Mouse (Mus musculus): ENCODE measurements at regions not wholly inside any gene's neighbourhood (a gene's known extent, or its start where the extent isn't known, plus 50 kb on each side); places are given as distances from the start of the nearest gene placed in this dataset.

- TF ChIP-seq MAFK (IDR thresholded peaks at IDR 0.05; ENCODE audit: borderline replicate concordance, low read depth, low read length): no peak
- TF ChIP-seq ZKSCAN1 (IDR thresholded peaks at IDR 0.05; ENCODE audit: low read depth, low read length): no peak
- TF ChIP-seq ZMIZ1 (IDR thresholded peaks at IDR 0.05; ENCODE audit: low read depth, low read length): no peak
- TF ChIP-seq MYB (IDR thresholded peaks at IDR 0.05; ENCODE audit: low read depth, low read length): no peak
- no peaks in the 10 kb centered on the region for H3K4me1 ChIP-seq (ENCODE audit: control insufficient read depth in 1 of 2, insufficient read depth in 2 of 2, low read length in 2 of 2)
- no peaks in the 10 kb centered on the region; a peak in 1 of 4 replicates for H3K36me3 ChIP-seq (ENCODE audit: control insufficient read depth in 1 of 2, insufficient read depth in 2 of 2, low read length in 2 of 2)
- no peak overlapping the region for H3K4me3 ChIP-seq (ENCODE audit: control insufficient read depth in 1 of 2, insufficient read depth in 1 of 2, low read depth in 2 of 2, low read length in 2 of 2)
- no peak for DNase-seq (ENCODE audit: low read depth, low spot score)
- no peak overlapping the region for H3K9ac ChIP-seq (ENCODE audit: control insufficient read depth, low read depth, low read length, poor library complexity, severe bottlenecking)
- H3K9me3 ChIP-seq (replicated peaks; ENCODE audit: insufficient read depth, low read length): no peaks in the 10 kb centered on the region
- no peak overlapping the region for H3K27ac ChIP-seq (ENCODE audit: control insufficient read depth, low read depth, low read length)
- H3K27me3 ChIP-seq (ENCODE audit: control insufficient read depth in 1 of 2, insufficient read depth in 2 of 2, low read length in 2 of 2): no peaks in the 10 kb centered on the region
- no peaks in the 10 kb centered on the region for H3K79me2 ChIP-seq (ENCODE audit: control insufficient read depth, insufficient read depth, low read length, poor library complexity)
Observed at GRCm38 (mm10) chr15:52899403-52899802, 985.3 kb upstream of the Gm7489 start.

GRCm38 (mm10) chr15:52899822-52900221, 984.9 kb upstream of the Gm7489 start:
- Histone ChIP-seq H3K79me2 (ENCODE audit: control insufficient read depth, insufficient read depth, low read length, poor library complexity) (no peaks in the 10 kb centered on the region), H3K4me1 (ENCODE audit: control insufficient read depth in 1 of 2, insufficient read depth in 2 of 2, low read length in 2 of 2) (no peaks in the 10 kb centered on the region), H3K9me3 (replicated peaks; ENCODE audit: insufficient read depth, low read length) (no peaks in the 10 kb centered on the region), H3K27me3 (ENCODE audit: control insufficient read depth in 1 of 2, insufficient read depth in 2 of 2, low read length in 2 of 2) (no peaks in the 10 kb centered on the region), H3K4me3 (ENCODE audit: control insufficient read depth in 1 of 2, insufficient read depth in 1 of 2, low read depth in 2 of 2, low read length in 2 of 2) (no peak overlapping the region), H3K9ac (ENCODE audit: control insufficient read depth, low read depth, low read length, poor library complexity, severe bottlenecking) (no peak overlapping the region), H3K36me3 (ENCODE audit: control insufficient read depth in 1 of 2, insufficient read depth in 2 of 2, low read length in 2 of 2) (no peaks in the 10 kb centered on the region; a peak in 1 of 4 replicates), H3K27ac (ENCODE audit: control insufficient read depth, low read depth, low read length) (no peak overlapping the region)
- TF ChIP-seq MEF2A (IDR thresholded peaks at IDR 0.05; ENCODE audit: extremely low read depth, insufficient replicate concordance, low read depth, low read length, poor library complexity, severe bottlenecking) (no peak), TCF12 (IDR thresholded peaks at IDR 0.05; ENCODE audit: low read depth, low read length) (peak; percentile 22; the same call in 1 of the 2 replicates)
- DNase-seq (ENCODE audit: low read depth, low spot score): no peak

GRCm38 (mm10) chr15:52905231-52905630, 979.5 kb upstream of the Gm7489 start:
- Histone ChIP-seq H3K4me1 (ENCODE audit: control insufficient read depth in 1 of 2, insufficient read depth in 2 of 2, low read length in 2 of 2) (no peaks in the 10 kb centered on the region), H3K9me3 (replicated peaks; ENCODE audit: insufficient read depth, low read length) (no peaks in the 10 kb centered on the region), H3K27me3 (ENCODE audit: control insufficient read depth in 1 of 2, insufficient read depth in 2 of 2, low read length in 2 of 2) (no peaks in the 10 kb centered on the region), H3K36me3 (ENCODE audit: control insufficient read depth in 1 of 2, insufficient read depth in 2 of 2, low read length in 2 of 2) (no peaks in the 10 kb centered on the region), H3K27ac (ENCODE audit: control insufficient read depth, low read depth, low read length) (no peak overlapping the region), H3K9ac (ENCODE audit: control insufficient read depth, low read depth, low read length, poor library complexity, severe bottlenecking) (no peak overlapping the region), H3K79me2 (ENCODE audit: control insufficient read depth, insufficient read depth, low read length, poor library complexity) (no peaks in the 10 kb centered on the region), H3K4me3 (ENCODE audit: control insufficient read depth in 1 of 2, insufficient read depth in 1 of 2, low read depth in 2 of 2, low read length in 2 of 2) (no peak overlapping the region)
- no peak for DNase-seq (ENCODE audit: low read depth, low spot score)
- TF ChIP-seq GATA1 (IDR thresholded peaks at IDR 0.05; ENCODE audit: low read depth, low read length) (no peak), SMC3 (IDR thresholded peaks at IDR 0.05; ENCODE audit: low read depth, low read length) (no peak), HCFC1 (IDR thresholded peaks at IDR 0.05; ENCODE audit: low read depth, low read length) (no peak), ETS1 (IDR thresholded peaks at IDR 0.05; ENCODE audit: low read depth, low read length) (no peak), TBP (IDR thresholded peaks at IDR 0.05; ENCODE audit: low read depth, low read length) (no peak), E2F4 (IDR thresholded peaks at IDR 0.05; ENCODE audit: borderline replicate concordance, low read depth, low read length) (no peak), CHD2 (IDR thresholded peaks at IDR 0.05; ENCODE audit: low read length) (no peak), TAL1 (IDR thresholded peaks at IDR 0.05; ENCODE audit: low read length) (no peak)

Data from MEL (cell line).